Mouse (Mus musculus) central nervous system, embryonic 11.5 days (tissue): Measurements from ENCODE around the gene Atox1. TPM values are rescaled to one million over a fixed set of nuclear protein-coding genes. Genes with fewer than 3 reads are reported as not detected.

Experiments
- polyA plus RNA-seq: library from polyadenylated mRNA; depleted of rRNA; stranded (reverse); fragments of >200 nt; gene quantifications from 2 replicates; pipeline ENCODE4 v1.2.3, GENCODE M21; 2012; rRNA removed

The Atox1 gene
- polyA plus RNA-seq = 99.8 and 165 TPM in 2 replicates

DNA sequence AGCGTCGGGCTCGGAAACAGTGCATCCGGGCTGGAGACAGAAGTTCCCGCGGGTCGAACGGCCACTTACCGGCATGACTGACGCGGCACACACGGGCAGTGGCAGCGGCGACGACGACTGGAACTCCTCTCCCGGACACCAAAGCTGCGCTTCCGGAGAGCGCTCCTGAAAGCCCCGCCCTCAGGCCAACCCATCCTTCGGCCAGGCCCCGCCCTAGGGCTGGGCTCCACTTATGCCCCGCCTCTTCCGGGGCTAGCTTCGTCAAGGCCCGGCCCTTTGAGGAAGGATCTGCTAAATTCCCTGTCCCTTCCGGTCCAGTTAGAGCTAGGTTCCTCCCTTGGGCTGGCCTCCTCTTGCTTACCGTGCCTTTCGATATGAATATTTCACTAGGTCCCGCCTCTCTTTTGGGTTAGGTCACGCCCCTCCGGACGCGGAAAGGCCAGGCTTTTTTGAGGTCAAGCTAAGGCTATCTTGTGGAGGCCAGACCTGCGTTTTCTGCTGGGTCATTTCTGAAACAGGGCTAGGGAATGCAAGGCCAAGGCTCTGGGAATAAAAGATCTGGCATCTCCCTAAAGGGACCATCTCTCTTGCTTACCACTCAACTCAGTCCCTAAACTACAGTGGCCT is at the start of gene Atox1:
Atox1 (minus strand) TSS at position 221 of the 627 bp plus-strand sequence.

DNA sequence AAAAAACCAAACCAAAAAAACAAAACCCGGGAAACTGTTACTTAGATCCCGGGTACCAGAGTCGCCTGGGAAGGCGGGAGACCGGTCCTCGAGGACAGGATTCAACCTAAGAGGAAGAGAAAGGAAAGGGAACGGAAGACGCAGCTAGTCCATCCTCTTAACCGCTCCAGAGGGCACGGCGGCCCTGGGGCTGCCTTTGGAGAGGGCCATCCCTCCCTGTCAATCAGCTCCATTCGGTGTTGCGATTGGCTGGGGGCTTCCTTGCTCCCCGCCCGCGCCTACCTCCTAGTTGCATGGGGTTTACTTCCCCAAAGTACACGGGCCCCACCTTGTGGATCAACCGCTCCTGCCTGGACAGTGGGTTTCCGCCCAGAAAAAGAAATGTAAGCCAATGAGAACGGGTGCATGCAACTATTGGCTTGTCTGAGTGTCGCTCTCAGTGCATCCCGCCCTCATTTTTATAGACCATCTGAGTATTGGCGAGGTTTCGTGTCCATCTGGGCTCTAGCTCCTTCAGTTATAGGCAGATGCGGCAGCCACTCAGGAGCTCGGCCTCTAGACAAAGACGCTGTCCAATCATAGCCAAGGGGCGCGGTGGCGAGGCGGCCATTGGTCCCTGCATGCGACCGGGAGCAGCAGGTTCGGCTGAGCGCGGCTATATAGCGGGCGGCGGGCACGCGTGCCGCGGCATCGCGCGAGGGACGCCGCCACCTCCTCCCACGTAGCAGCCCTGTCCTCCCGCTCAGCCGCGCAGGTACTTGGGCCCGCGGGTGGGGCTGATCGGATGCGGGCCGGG is 8.2 kb upstream of the Atox1 start, which contains the start of gene G3bp1:
G3bp1 (plus strand) TSS at position 638 of the 796 bp plus-strand sequence.

DNA sequence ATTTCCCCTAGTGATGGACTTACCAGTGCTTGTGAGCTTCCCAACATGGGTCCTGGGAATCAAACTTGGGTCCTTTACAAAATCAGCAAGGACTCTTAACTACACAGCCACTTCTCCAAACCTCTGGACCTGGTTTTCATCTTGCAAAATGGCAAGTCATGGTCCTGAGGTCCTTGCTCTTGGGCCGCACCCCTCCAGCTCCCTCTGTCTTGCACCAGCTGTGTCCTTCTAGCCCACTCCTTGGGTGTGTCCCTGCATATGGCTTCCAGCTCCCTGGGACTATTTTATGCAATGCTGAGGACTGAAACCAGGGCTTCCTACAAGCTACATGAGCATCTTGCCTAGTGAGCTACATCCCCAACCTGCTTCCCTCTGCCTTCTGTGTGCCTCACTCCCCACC is 38.1 kb downstream of the Atox1 start, which contains the start of gene Sparc:
Sparc (minus strand) TSS at position 206 of the 400 bp plus-strand sequence.

Other genes starting within 250 kb of the Atox1 start
- 0.02 and 0.10 TPM in 2 replicates for gene Fat2, start 124.7 kb downstream of the Atox1 start, polyA plus RNA-seq
- gene Sparc, start 38.1 kb downstream of the Atox1 start, polyA plus RNA-seq = 399 and 502 TPM in 2 replicates
- gene G3bp1, start 8.4 kb upstream of the Atox1 start, polyA plus RNA-seq = 103 and 111 TPM in 2 replicates
- gene Glra1, start 147.0 kb upstream of the Atox1 start, polyA plus RNA-seq = 0.16 and 2.9 TPM in 2 replicates